Mouse (Mus musculus) hindbrain, embryonic 10.5 days (tissue): ENCODE measurements around the gene Mks1. TPM values are rescaled to one million over a fixed set of nuclear protein-coding genes. Genes with fewer than 3 reads are reported as not detected.

Experiments used
- DNase-seq: peaks from one replicate; pipeline ENCODE4 v3.0.0-alpha.2; 2017; ENCODE audit warnings: low spot score
- H3K27ac ChIP-seq: fragments of 300-500 bp; sonication (generic); 2 replicates; pipeline ENCODE4 v1.5.1; 2016; ENCODE audit warnings: mild to moderate bottlenecking, moderate library complexity
- H3K27me3 ChIP-seq: fragments of 300-500 bp; sonication (generic); 2 replicates; pipeline ENCODE4 v1.6.1; 2016; ENCODE audit warnings: mild to moderate bottlenecking; ENCODE audit not compliant: poor library complexity, insufficient read depth, severe bottlenecking
- H3K36me3 ChIP-seq: fragments of 300-500 bp; sonication (generic); 2 replicates; pipeline ENCODE4 v1.6.1; 2016; ENCODE audit warnings: mild to moderate bottlenecking, moderate library complexity
- H3K4me1 ChIP-seq: fragments of 300-500 bp; sonication (generic); replicated peaks from 2 replicates; pipeline ENCODE4 v1.6.1; 2016; ENCODE audit warnings: mild to moderate bottlenecking
- H3K4me3 ChIP-seq: fragments of 300-500 bp; sonication (generic); 2 replicates; pipeline ENCODE4 v1.5.1; 2016; ENCODE audit warnings: mild to moderate bottlenecking, moderate library complexity
- H3K9me3 ChIP-seq: fragments of 300-500 bp; sonication (generic); 2 replicates; pipeline ENCODE4 v1.6.1; 2016; ENCODE audit warnings: mild to moderate bottlenecking, moderate library complexity
- WGBS: fragments of 180-500 bp; shearing (Covaris S2); methylation state at CpG from one replicate; pipeline ENCODE4 v1.1.7; 2016; 5-methylcytosine and 5-hydroxymethylcytosine counted together
- polyA plus RNA-seq: library from polyadenylated mRNA; unstranded; fragments of >200 nt; fragmentation: Nextera tagmentation; extraction: Ambion mirVana; gene quantifications from 2 replicates; pipeline ENCODE4 v1.2.1, GENCODE M21; 2016

Mks1 gene
- 17.2 and 18.6 TPM in 2 replicates for polyA plus RNA-seq

DNA sequence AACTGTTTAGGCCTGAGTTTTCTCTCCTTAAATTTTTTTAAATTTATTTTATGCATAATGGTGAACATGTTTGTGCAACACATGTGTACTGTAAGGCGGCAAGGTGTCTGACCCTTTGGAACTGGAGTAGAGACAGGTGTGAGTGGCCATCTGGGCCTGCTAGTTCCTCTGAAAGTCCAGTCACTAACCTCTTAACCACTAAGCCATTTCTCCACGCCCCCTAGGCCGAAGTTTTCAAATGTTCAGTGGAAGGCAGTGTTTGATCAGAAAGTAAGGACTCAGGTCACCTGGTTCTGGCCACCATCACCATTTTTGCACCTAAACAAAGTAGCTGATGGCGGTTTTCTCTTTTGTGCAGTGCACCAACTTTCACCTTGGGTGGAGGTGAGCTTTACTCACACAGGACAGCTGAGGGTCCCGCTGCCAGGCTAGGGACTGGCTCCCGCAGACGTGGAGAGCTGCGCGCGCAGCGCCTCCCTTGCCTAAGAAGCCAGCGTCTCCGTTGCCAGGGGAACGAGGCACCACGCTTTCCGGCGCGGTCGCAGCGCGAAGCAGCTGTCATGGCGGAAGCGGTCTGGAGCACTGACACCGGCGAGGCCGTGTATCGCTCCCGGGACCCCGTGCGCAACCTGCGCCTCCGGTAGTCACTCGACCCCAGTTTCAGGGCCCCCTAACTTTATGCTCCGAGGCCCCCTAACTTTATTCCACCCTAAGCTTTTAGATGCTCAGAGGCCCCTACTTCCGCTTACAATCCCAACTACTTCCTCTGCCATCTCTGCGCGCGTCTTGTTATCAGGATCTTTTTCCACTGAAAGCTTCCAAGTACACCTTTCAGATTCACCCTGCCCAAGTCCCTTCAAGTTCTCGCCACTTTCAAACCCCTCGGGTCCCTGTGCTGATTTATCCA lies at the start of gene Mks1:
Gene Mks1 (plus strand): TSS at position 526 of the 907 bp plus-strand sequence.
- peak within 1 kb of the TSS; percentile 87 for H3K27ac ChIP-seq
- H3K9me3 ChIP-seq: no peaks in the 10 kb centered on the region
- peaks cover 14% of the 10 kb centered on the region for H3K4me1 ChIP-seq
- WGBS: 5% methylated on average over 40 of the region's 40 CpGs
- H3K36me3 ChIP-seq: peaks cover 23% of the 10 kb centered on the region
- H3K4me3 ChIP-seq: peak within 1 kb of the TSS; percentile 60
- peak; percentile 95 for DNase-seq
- H3K27me3 ChIP-seq: no peaks in the 10 kb centered on the region

DNA sequence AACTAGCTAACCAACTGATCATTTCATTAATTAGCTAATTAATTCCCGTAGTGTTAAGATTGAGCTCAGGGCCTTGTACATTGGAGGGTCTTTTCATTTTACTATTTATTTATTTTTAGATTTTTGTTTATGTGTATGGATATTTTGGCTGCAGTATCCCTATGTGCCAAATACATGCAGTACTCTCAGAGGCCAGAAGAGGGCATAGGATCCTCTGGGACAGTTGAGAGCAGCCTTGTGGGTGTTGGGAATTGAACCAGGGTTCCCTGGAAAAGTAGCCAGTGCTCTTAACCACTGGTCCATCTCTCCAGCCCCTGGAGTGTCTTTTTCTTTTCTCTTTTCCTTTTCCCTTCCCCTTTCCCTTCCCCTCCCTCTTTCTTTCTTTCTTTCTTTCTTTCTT lies 47.6 kb upstream of the Mks1 start:
- Histone ChIP-seq H3K36me3 (no peaks in the 10 kb centered on the region), H3K9me3 (no peaks in the 10 kb centered on the region), H3K27ac (no peak overlapping the region), H3K4me3 (no peak overlapping the region), H3K4me1 (peaks cover 12% of the 10 kb centered on the region; the same call in 1 of the 2 replicates), H3K27me3 (peaks cover 3% of the 10 kb centered on the region; the same call in 1 of the 2 replicates)
- WGBS: 53% methylated on average over 1 of the region's 1 CpGs
- no peak for DNase-seq

DNA sequence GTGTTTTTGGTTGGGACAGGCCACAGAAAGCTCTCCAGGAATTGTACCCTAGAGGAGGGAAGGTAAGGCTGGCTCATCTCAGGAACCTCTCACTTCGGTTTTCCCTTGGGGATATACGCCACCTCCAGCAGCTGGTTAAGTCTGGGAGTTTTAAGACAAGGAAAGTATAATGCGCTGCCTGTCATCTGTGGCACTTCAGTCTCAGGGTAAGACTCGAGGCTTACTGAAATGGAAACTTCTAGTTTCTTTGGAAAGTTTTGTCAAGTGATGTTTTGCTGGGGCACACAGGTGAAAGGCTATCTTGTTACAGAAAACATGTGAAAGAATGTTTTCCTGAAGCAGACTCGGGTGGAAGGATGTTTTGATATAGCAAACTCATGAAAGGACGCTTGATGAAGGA lies 45.6 kb upstream of the Mks1 start:
- Histone ChIP-seq H3K27ac (no peak overlapping the region), H3K4me1 (peaks cover 18% of the 10 kb centered on the region), H3K27me3 (no peaks in the 10 kb centered on the region), H3K36me3 (no peaks in the 10 kb centered on the region), H3K9me3 (no peaks in the 10 kb centered on the region), H3K4me3 (no peak overlapping the region)
- 86% methylated on average over 6 of the region's 6 CpGs for WGBS
- no peak for DNase-seq

DNA sequence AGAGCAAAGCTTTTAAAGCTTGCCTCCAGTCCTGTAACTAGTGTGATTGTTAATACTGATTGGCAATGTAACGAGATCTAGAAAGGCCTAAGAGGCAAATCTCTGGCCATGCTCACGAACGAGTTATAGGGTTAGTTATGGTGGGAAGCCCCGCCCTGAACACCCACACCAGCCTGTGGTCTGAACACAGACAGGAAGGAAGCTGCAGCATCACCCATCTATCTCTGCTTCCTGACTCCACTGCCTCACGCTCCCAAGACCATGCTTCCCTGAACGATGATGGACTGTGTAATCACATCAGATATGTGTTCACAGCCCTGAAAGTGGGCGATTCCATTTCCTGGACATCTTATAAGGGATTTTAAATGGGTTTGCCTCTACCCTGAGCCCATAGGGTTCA lies 44.8 kb upstream of the Mks1 start:
- H3K27me3 ChIP-seq: no peaks in the 10 kb centered on the region
- no peak overlapping the region for H3K27ac ChIP-seq
- peaks cover 13% of the 10 kb centered on the region for H3K4me1 ChIP-seq
- H3K36me3 ChIP-seq: no peaks in the 10 kb centered on the region
- no peak for DNase-seq
- 87% methylated on average over 7 of the region's 7 CpGs for WGBS
- no peak overlapping the region for H3K4me3 ChIP-seq
- H3K9me3 ChIP-seq: no peaks in the 10 kb centered on the region

DNA sequence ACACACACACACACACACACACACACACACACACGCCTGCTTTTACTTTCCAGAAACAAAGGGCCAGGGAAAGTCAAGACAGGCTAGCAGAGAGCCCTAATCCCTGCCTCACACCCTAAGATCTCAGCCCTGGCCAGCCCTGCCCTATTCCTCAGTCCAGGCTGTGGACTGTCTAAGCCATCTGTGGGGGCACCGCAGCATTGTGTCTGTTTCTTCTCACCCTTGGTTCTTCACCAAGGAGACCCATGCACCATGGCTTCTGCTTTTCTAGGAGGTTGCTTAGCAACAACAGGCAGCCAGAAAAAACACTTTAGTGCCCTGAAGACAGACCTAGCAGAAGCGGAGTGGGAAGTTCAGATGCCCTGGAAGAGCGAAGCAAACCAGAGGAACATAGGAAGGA lies 41.6 kb upstream of the Mks1 start:
- 64% methylated on average over 4 of the region's 4 CpGs for WGBS
- 0 out of 2 replicates have a peak, but pooled peaks cover 4% of the 10 kb centered on the region for H3K27me3 ChIP-seq
- H3K4me1 ChIP-seq: peaks cover 25% of the 10 kb centered on the region
- H3K27ac ChIP-seq: no peak overlapping the region; the same call in 1 of the 2 replicates
- DNase-seq: no peak
- H3K9me3 ChIP-seq: no peaks in the 10 kb centered on the region
- H3K36me3 ChIP-seq: no peaks in the 10 kb centered on the region
- no peak overlapping the region for H3K4me3 ChIP-seq

DNA sequence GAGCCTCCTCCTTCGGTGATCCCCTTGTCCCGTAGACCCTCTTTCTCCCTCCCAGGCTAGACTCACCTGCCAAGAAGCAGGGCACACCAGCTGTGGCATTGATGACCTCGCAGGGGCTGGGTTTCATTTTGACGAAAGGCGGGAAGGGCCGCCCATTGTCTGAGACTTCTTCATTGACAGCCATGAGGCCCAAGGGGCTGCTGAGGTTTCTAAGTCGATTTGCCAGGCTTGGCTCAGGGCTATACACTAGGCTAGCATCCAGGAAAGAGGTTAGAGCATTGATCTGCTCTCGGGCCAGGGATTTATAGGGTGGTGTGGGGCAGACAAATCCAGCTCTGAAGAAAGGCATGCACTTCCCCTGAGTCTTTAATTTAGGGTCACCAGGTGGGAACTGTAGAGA lies 38.2 kb upstream of the Mks1 start:
- no peaks in the 10 kb centered on the region for H3K9me3 ChIP-seq
- peak overlapping the region; percentile 46 for H3K27ac ChIP-seq
- H3K4me3 ChIP-seq: no peak overlapping the region
- H3K36me3 ChIP-seq: no peaks in the 10 kb centered on the region
- peaks cover 25% of the 10 kb centered on the region for H3K27me3 ChIP-seq
- no peak for DNase-seq
- WGBS: 68% methylated on average over 8 of the region's 8 CpGs
- H3K4me1 ChIP-seq: peaks cover 37% of the 10 kb centered on the region

DNA sequence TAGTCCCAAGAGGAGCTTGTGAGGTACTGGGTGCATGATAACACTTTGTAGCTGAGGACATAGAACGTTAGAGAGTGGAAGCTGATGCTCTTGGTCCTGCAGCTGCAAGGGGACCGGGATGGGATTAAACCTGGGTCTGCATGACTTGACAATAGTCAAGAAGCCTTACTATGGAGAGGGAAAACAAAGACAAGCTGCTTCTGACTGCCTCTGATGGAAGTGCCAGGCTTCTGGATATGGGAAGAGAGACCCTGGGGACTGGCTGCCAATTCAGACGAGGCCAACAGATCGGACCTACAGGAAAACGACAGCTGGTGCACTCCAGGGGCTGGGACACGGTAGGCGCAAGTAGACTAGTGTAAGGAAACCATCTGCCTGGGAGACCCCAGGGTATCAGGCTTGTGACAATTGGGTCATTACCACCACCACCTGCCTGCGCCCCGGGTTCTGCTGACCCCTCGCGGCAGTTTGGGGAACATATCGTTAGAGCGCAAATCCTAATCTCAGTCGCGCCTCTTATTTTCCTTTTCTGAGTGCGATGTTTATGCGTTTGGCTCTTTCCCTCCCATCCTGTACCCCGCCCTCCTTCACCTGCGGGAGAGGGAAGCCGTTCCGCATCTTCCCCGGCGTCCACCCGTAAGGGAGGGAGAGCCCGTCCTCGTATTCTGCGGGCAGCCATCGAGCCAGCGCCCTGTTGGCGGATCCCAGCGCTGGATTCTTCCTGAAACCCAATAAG lies 36.1 kb upstream of the Mks1 start:
- peak overlapping the region; percentile 83 for H3K27ac ChIP-seq
- H3K4me1 ChIP-seq: peaks cover 44% of the 10 kb centered on the region
- WGBS: 4% methylated on average over 31 of the region's 31 CpGs
- H3K27me3 ChIP-seq: peaks cover 25% of the 10 kb centered on the region
- H3K36me3 ChIP-seq: no peaks in the 10 kb centered on the region
- H3K4me3 ChIP-seq: peak overlapping the region; percentile 53
- H3K9me3 ChIP-seq: no peaks in the 10 kb centered on the region
- DNase-seq: peak; percentile 69

DNA sequence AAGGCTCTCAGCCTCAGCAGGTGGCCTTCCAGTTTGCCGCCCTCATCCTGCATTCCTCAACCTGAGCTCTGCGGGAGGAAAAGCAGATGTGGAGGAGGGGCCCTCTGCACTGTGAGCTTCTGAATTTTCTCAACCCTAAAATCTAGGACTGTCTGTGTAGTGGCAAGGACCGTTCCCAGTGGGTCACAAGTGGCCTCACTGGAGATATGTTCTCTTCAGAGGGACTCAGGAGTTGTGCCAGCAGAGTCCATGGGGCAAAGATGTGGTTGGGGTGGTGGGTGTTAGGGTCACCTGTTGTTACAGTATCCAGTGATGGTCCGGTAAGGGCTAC lies 35.6 kb upstream of the Mks1 start:
- no peaks in the 10 kb centered on the region for H3K9me3 ChIP-seq
- H3K4me3 ChIP-seq: peak overlapping the region; percentile 53
- H3K4me1 ChIP-seq: peaks cover 44% of the 10 kb centered on the region
- peaks cover 25% of the 10 kb centered on the region for H3K27me3 ChIP-seq
- DNase-seq: no peak
- no peaks in the 10 kb centered on the region for H3K36me3 ChIP-seq
- peak overlapping the region; percentile 83 for H3K27ac ChIP-seq
- whole genome bisulfite sequencing: 29% methylated on average over 4 of the region's 4 CpGs

DNA sequence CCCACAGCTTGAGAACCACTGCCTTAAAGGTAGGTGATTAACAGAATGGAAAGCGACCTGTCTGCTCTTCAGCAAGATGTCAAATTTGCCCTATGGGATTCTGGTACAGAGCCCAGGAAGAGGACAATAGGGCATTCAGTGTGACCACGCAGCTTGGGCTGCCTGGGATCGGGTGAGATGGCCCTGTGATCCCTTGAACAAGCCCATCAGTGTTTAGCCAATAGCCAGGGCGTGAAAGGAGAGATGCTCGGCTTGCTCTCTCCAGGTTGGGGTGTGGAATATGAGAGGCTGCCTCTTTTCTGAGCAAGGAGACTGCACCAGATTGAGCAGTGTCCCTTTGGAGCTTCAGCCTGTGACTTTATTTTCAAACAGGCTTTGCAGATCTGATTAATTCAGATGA lies 31.5 kb upstream of the Mks1 start:
- DNase-seq: no peak
- Histone ChIP-seq H3K4me1 (peaks cover 33% of the 10 kb centered on the region), H3K27ac (no peak overlapping the region), H3K4me3 (no peak overlapping the region), H3K9me3 (no peaks in the 10 kb centered on the region), H3K27me3 (peaks cover 20% of the 10 kb centered on the region), H3K36me3 (no peaks in the 10 kb centered on the region)
- WGBS: 40% methylated on average over 5 of the region's 5 CpGs

DNA sequence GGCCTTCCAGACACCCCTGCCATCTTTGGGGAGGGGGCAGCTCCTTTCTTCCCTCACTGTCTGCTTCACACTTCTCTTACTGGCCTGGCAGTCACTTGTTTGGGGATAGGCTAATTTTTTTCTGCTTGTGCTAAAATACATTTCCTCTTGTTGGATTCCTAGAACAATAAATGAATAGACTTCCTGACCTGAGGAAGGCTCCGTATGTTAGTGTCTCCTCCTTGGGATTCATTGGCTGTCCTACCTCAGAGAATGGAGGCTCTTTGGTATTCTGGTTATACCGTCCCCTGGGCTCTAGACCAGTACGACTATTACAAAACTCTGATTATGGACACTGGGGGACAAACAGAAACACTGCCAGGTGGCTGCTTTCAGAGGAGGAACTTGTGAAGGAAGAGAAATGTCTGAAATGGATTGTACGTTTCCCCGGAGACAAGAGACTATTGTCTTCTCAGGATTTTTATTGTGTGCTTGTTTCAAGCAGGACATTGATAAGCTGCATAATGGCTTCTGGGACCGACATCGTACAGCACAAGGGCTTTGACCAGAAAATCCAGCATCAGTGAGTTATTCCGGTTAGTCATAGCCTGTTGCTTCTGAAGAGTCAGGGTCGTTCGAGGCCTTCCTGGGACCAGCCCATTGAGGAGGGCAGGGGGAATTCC lies 24.6 kb upstream of the Mks1 start, which contains the start of gene Lpo:
Gene Lpo (minus strand): TSS at position 51 of the 662 bp plus-strand sequence.
- Histone ChIP-seq H3K4me1 (peaks cover 17% of the 10 kb centered on the region), H3K27ac (peak within 1 kb of the TSS; percentile 64; the same call in 1 of the 2 replicates), H3K4me3 (no peak within 1 kb of the TSS), H3K9me3 (no peaks in the 10 kb centered on the region), H3K27me3 (no peaks in the 10 kb centered on the region), H3K36me3 (no peaks in the 10 kb centered on the region)
- 47% methylated on average over 10 of the region's 10 CpGs for WGBS
- DNase-seq: no peak

DNA sequence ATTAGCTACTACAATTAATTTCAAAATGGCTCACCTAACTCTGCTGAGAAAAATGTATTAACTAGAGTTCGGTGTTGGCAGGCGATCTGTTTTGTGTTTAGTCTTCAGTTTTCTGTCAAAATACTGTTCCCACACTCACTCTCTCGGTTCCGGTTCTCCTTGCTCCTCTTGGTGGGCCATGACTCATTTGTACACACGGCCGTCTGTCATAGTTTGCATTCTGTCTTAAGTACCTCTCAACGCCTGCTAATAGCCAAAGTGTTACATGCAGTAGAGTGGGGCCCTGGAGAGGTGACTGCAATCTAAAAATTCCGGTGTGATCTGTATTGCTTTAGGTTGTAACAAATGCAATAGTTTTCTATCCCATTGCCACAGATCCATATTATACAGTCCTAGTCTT lies 12.3 kb upstream of the Mks1 start:
- no peaks in the 10 kb centered on the region for H3K4me1 ChIP-seq
- 0 out of 2 replicates have a peak, but pooled peaks cover 2% of the 10 kb centered on the region for H3K27me3 ChIP-seq
- H3K4me3 ChIP-seq: no peak overlapping the region
- H3K9me3 ChIP-seq: no peaks in the 10 kb centered on the region
- no peaks in the 10 kb centered on the region for H3K36me3 ChIP-seq
- no peak for DNase-seq
- 90% methylated on average over 8 of the region's 8 CpGs for WGBS
- H3K27ac ChIP-seq: no peak overlapping the region

DNA sequence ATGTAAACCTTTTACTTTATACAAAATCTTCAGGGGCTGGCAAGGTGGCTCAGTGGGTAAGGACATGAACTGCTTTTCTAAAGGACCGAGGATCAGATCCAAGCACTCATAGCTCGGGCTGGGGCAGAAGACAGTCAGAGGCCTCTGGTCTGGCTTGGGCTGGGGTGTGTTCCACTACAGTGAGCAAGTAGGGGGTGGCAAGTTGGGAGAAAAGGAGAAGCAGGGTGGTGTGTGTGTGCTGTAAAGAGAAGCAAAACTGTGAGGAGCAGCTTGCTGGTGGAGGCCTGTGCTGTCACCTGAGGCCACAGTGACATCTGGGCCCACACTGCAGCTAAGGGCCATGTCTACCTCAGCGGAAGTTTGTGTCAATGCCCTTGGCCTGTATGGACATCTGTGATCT lies 11.6 kb upstream of the Mks1 start:
- 0 out of 2 replicates have a peak, but pooled peaks cover 2% of the 10 kb centered on the region for H3K27me3 ChIP-seq
- H3K4me3 ChIP-seq: no peak overlapping the region
- no peaks in the 10 kb centered on the region for H3K36me3 ChIP-seq
- no peak overlapping the region for H3K27ac ChIP-seq
- H3K9me3 ChIP-seq: no peaks in the 10 kb centered on the region
- 89% methylated on average over 3 of the region's 3 CpGs for WGBS
- no peaks in the 10 kb centered on the region for H3K4me1 ChIP-seq
- no peak for DNase-seq
